Mouse (Mus musculus) retina, adult 2 months (tissue): Measurements from ENCODE around the gene Sp3.
"Not testable (repeated sequence)": the region's sequence is repeated elsewhere in the genome, so short reads cannot be mapped to it uniquely, and the experiment has no call there.

Experiments
- DNase-seq: peaks from one replicate; pipeline ENCODE4 v3.0.0-alpha.2; 2012; ENCODE audit warnings: low read depth, low spot score

The Sp3 gene

DNA sequence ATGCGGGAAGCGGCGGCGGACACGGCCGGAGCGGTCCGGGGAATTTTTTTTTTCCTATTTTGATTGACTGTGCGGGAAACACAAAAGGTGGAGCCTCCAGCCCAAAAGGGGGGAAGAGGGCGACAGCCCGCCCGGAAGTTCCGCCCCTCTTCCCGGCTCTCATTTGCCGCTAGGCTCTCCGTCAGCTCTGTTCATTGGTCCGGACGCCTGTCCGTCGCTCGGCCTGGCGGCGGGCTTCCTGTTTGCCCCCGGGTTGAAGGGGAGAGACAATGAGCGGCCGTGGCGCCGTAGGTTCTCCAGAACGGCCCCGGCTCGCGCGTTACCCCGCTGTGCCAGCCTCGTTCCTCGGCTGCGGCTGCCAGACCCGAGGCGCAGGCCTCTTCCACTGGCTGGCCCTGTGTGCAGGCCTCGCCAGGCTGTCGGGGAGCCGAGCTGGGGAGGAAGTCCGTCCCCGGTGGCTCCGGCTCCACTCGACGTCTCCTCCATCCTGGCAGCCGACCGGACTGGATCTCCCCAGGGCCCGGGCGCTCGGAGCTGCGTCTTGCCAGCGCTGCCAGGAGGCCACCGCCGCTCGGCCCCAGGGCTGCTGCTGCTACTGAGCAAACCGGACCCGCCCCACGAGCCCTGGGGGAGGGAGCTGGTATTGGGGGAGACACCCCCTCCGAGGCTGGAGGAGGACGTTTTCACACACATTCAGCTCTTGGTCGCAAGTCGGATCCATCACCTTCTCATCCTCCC lies at the start of gene Sp3:
TSS of gene Sp3 (minus strand) at position 110 of the 738 bp plus-strand sequence.
- peak; percentile 93 for DNase-seq

DNA sequence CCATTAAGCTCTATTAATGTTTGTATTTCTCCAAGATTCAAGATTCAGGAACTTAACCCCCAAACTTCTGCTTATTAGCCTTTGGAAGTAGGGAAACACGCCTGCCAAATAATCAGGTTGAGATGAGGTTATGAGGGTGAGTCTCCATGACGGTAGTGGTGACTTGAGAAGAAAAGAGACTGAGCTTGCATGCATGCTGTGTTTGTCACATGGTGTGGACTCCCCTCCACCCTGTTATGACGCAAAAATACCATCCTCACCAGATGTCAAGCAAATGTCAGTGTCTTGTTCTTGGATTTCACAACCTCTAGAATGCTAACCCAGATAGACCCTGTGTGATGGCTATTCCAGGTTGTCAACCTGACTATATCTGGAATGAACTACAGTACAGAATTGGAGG lies 49.6 kb upstream of the Sp3 start:
- no peak for DNase-seq

DNA sequence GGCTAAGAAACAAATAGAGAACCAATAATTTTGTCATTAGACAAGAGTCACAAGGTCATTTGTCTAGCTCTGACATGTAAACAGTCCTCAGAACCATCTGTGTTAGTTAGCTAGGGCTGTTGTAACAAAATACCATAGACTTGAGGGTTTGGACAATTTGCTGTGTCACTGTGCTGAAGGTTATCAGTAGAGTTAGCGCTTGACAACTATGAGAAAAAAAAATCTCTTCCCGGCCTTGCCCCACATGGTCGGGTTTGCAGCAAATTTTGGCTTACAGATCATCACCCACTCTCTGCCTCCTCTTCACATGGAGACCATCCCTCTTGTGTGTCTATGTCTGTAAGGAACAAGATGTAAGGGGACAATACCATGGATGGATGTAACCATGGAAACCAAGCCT lies 47.8 kb upstream of the Sp3 start:
- DNase-seq: no peak

DNA sequence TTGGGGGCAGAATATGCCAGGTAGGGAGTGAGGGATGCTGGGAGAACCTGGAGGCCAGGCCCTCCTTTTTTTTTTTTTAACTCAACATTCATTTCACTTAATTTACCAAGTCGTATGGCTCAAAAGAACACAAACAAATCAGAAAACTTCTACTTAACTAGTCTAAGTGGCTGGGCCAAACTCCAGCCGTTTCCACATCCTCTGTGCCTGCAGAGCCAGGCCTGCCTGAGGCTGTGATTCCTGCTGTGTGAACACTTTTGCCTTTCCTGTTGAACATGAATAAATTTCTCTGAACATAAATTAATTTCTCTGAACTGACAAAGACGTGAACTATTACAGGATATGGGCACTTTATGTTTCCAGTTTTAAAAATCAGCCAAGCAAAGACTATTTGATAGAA lies 46.9 kb upstream of the Sp3 start:
- no peak for DNase-seq

DNA sequence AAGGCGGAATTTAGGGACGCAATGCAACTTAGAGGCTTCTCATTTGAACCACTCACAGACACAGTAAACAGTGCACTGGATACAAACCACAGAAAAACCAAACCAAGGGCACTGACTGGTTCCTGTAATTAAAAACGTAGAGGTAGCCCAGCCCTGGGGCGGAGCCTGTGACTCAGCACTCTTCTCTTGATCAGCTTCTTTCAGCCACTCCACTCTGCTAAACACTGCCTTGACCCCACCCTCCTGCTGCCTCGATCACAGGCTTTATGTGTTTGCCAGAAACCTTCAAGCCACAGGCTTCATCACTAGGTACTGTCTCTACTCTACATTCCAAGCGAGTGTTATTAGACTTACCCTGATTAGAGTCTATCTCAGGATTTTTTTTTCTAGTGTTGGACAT lies 43.6 kb upstream of the Sp3 start:
- DNase-seq: no peak

DNA sequence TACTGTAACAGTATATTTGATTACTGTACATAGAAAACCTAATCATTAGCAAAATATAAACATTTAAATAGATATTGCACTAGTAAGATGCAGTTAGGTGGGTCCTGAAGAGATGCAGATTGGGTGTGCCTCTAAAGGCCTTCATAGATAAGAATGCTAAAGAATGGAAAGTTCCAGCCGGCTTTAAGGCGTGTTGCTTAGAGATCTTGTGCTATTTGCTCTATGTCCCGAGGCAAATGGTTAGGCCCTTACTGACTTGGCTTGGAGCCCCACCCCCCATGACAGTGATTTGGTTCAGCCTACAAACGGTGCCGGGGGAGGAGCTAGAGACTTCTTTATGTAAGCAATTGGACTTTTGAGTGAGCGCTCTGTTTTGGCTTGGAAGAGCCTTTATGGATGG lies 40.8 kb upstream of the Sp3 start:
- no peak for DNase-seq

DNA sequence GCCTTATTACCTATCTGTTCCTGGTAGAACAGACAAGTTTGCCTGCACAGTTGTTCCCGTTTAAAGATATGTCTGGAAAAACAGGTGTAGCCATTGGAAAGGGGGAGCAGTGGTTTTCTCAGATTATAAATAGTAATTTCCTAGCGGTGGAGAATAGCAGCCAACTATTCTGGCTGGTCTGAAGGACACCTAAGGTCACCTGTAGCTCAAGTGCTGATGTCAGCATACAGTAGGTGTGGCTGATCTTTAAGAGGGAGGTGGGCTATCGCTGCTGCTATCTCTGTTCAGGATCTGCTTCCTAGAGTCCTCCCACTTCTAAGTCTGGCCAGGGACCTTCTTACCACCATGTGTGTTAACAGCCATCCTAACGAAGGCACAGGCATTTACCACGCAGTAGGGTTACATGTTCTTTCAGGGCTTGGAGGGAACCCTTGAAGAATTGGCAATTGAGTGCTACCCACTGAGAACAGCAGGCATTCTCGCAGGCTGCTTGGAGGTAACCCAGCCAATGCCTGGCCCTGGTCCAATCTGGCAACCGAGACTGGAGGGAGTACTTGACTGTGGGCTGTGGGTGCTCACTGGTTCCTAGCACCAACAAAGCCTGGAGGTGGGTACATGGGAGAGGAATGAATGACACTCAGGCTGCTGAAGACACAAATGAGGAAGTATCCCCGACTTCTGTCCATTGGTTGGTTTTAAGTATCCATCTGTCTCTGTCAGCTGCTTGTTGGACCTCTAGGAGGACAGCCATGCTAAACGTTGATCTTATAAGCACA lies 39.3 kb upstream of the Sp3 start:
- DNase-seq: no peak

DNA sequence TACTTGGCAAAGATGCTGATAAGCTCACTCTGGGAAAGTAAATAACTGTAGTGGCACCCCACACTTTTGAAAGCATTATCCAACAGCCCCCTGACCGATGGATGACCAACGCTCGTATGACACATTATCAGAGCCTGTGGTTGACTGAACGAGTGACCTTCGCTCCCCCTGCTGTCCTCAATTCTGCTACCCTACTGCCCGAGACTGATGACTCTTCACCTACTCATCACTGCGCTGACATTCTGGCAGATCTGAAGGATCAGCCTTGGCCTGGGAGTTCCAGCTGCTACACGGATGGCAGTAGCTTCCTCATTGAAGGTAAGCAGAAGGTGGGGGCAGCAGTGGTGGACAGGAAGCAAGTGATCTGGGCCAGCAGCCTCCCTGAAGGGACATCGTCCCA lies 33.8 kb upstream of the Sp3 start:
- not testable (repeated sequence) for DNase-seq

DNA sequence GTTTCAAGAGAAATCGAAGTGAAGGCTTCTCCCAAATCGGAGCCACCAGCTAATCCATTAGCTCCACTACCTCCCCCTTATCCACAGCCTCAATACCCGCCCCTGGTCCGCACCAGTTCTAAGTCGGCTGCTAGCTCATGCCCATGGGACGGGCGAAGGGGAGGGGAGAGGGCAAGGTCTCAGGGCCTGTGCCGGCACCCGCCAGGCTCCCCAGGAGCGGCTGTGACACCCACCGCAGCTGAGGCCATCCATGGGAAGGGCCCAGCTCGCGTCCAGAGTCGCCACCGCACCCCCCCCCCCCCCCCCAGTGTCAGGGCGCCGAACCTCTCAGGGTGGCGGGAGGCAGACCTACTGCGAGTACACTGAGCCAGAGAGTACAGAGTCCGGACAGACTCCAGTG lies 32.4 kb upstream of the Sp3 start:
- no peak for DNase-seq

- no peak for DNase-seq
Measured at GRCm38 (mm10) chr2:73007472-73007871, 27.2 kb upstream of the Sp3 start.

- DNase-seq: no peak
Measured at GRCm38 (mm10) chr2:73005611-73006515, 25.6 kb upstream of the Sp3 start.

DNA sequence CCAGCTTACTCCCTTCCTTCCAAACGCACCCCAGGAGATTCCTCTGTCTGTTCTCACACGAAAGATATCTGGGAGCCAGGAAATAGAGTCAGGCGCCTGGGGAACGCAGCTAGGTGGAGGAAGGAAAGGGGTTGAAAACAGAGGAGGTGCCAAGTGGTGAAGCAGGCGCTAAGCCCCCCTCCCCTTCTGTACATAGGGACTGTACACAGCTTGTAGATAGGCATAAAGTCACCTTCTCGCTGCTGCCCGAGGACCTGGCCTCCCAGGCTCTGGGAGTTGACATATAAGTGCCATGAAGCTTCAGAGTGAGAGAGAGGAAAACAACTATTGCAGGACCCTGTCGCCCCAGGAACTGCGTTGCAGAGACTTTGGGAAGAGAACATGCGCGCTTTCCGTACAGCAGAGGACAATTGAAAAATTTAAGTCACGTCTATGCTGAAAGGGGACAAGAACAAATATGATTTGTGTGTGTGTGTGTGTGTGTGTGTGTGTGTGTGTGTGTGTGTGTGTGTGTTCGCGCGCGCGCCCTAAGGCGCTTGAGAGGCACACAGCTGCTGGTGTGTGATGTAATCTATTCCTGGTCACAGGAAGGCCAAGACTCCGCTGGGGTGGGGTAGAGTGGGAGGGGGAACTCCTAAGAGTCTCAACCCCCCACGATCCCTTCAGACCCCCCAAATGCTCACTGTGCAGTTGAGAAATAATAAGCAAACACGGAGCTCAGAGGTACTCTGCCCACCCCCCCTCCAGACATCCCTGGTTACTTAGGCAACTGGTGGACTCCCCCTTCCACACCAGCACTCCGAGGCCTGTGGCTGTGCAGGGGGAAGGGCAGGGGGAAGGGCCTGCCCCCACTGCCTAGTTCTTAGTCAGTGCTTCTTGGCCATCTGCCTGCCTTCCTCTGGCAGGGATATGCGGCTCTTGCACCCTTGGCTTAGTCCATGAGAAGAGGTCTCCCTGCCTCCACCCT lies 23.8 kb upstream of the Sp3 start:
- DNase-seq: no peak

DNA sequence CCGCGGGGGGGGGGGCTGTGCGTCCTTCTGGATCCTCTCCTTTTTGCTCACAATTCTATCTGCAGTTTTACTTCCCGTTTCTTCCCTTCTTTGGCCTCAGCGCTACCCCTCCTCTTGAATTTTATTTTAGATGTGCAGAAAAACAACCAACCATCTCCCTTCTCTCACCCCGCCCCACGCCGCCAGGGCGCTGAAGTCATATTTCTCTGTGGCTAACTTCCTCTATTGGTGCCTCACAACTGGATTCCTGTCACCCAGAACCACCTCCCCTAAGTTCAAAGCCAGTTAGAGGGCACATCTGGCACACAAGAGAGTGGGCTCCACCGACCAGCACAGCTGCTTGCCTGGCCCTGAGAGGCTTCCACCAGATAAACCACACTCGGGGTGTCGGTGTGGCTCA lies 22.8 kb upstream of the Sp3 start:
- DNase-seq: no peak

DNA sequence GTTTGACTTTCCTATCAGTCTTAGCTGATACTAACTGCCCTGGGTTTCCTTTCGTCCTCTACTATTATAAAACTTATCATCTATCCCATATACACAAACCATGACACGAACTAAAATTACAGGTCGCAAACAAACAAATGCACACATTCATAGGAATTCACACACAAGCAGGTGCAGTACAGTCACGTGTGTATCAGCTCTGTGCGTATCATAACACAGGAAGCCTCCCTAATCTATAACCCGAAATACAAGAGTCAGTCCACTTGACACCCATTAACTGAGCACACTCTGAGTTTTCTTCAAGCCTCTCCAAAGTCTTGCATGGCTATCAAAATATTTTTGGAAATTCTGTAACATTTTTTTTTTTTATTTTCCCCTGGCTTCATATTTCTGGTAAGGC lies 22.2 kb upstream of the Sp3 start:
- DNase-seq: no peak

DNA sequence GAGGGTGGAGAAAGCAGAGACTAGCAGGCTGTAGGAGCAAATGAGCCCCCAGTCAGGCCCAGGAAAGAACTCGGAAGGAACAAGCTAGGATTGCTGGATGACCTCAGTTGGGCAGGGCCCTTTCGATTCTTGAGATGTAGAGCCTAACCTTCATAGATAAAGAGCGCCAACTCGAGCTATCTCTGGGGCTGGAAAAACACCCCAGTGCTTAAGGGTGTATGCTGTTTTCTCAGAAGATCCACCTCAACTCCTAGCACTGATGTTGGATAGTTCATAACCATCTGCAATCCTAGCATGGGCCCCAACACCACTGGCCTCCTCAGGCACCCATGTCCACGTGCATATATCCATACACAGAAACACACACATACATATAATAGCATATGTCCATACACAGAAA lies 21.7 kb upstream of the Sp3 start:
- no peak for DNase-seq

GRCm38 (mm10) chr2:73000194-73000593 lies 19.9 kb upstream of the Sp3 start:
- DNase-seq: no peak

DNA sequence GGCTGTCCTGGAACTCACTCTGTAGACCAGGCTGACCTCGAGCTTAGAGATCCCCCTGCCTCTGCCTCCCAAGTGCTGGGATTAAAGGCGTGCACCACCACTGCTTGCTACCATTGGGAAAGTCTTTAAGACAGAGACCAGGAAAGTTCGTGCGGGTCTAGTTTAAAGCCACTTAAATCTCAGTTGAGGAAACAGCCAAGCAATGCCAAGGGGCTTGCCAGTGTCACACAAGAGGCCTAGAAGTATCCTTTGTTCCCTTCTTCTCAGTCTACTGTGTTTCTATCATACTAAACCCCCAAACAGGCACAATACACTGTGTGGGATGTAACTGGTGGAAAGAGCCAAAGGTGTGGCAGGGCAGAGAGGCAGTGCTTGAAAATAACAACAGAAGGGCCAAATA lies 17.3 kb upstream of the Sp3 start:
- no peak for DNase-seq

DNA sequence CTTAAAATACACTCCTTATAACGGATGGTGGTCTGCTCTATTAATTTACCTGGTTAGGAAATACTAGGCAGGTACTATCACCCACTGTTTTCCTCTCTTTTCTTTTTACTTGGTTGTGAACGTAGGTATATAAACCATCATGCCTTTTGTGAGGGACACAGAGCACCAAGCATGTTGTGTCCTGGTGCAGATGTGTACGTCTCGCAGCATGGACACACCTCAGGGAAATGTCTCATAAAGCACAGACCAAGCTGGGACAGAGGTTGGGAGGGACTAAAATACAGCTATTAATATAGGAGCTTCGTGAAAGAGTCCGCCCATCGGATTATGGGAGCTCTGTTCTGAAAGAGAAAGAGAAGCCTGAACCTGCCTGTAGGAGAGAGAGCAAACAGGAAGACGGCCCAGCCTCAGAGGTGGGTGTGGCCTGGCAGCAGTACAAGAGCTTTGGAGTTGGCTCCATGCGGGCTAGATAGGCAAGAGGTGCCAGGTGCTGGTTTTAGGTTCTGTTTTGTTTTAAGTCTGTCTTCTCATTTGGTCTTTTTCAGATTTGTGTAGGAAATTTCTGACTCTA lies 16.6 kb upstream of the Sp3 start:
- DNase-seq: no peak

- DNase-seq: no peak
Measured at GRCm38 (mm10) chr2:72995346-72996097, 15.3 kb upstream of the Sp3 start.

DNA sequence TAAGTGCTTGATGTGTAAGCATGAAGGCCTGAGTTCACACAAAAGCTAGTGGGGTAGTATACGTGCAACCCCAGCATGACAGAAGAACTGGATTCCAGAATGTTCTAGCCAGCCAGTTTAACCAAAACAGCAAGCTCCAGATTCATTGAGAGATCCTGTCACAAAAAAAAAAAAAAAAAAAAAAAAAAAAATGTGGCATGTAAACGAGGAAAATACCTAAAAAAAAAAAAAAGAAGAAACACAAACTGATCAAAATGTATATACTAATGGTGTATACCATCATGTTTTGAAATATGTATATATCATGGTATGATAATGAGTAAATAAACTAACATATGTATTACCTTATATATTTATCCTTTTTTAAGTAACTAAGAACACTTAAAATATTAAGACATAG lies 13.9 kb upstream of the Sp3 start:
- no peak for DNase-seq
